Mouse (Mus musculus): Measurements from ENCODE around the gene Ate1.

Gene Ate1

GRCm38 (mm10) chr7:130367222-130368035 is 152.7 kb downstream of the Ate1 start:
- peaks cover 11% of the 10 kb centered on the region for H3K4me1 ChIP-seq (replicated peaks; ENCODE audit: low read depth, low read length)
- H3K9me3 ChIP-seq (ENCODE audit: low read length) = peaks cover 10% of the 10 kb centered on the region
- H3K36me3 ChIP-seq (ENCODE audit: insufficient read depth, low read length) = no peaks in the 10 kb centered on the region
- no peak overlapping the region for H3K4me3 ChIP-seq (replicated peaks; ENCODE audit: low read length)
- H3K27me3 ChIP-seq (ENCODE audit: insufficient read depth, low read length) = peaks cover 5% of the 10 kb centered on the region; the same call in 1 of the 2 replicates
- TF ChIP-seq CTCF (conservative IDR thresholded peaks at IDR 0.05; ENCODE audit: low read length) = no peak
- TF ChIP-seq POU5F1 (IDR thresholded peaks at IDR 0.05; ENCODE audit: borderline replicate concordance, low read length) = no peak
- TF ChIP-seq NANOG (IDR thresholded peaks at IDR 0.05; ENCODE audit: borderline replicate concordance, low read length) = no peak

DNA sequence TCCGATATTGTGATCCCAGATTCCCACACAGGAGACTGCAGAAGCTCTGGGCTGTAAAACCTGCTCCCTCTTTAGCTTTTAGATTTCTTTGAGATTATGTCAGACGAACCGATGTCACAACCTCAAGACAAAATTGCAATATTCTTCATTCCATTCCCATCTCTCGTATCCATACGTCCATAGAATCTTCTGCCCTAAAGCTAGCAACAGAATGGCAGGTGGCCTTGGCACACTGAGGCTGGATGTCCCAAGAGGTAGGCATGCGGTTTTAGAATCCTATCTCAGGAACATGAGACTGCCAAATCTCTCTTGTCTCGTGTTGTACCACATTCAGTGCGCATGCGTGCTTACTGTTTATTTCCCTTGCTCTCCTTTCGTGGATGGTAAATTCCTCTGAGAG is 154.5 kb downstream of the Ate1 start:
- no peaks in the 10 kb centered on the region for H3K36me3 ChIP-seq (ENCODE audit: insufficient read depth, low read length)

More for the DNA sequence above, 154.5 kb downstream of the Ate1 start:
- TF ChIP-seq CTCF (conservative IDR thresholded peaks at IDR 0.05; ENCODE audit: low read length) = no peak
- TF ChIP-seq NANOG (IDR thresholded peaks at IDR 0.05; ENCODE audit: borderline replicate concordance, low read length) = no peak
- TF ChIP-seq POU5F1 (IDR thresholded peaks at IDR 0.05; ENCODE audit: borderline replicate concordance, low read length) = no peak
- H3K9me3 ChIP-seq (ENCODE audit: low read length) = peaks cover 10% of the 10 kb centered on the region
- peaks cover 11% of the 10 kb centered on the region for H3K4me1 ChIP-seq (replicated peaks; ENCODE audit: low read depth, low read length)
- H3K27me3 ChIP-seq (ENCODE audit: insufficient read depth, low read length) = peaks cover 5% of the 10 kb centered on the region; the same call in 1 of the 2 replicates
- no peak overlapping the region for H3K4me3 ChIP-seq (replicated peaks; ENCODE audit: low read length)

Data from E14TG2a.4 (cell line).